Mouse (Mus musculus): ENCODE results near the gene Gm20828.
"Not testable (repeated sequence)": the region's sequence is repeated elsewhere in the genome, so short reads cannot be mapped to it uniquely, and the experiment has no call there.

Gene Gm20828

GRCm38 (mm10) chrY:11199274-11199673 lies at the start of gene Gm20828:
TSS of gene Gm20828 (minus strand) at chrY:11199374.
- not testable (repeated sequence) for DNase-seq

Measured in right cerebral cortex, postnatal 25 days (tissue).